Mouse (Mus musculus) kidney, postnatal 14 days (tissue): ENCODE data around the gene Nhp2.
"Not testable (repeated sequence)": the region's sequence is repeated elsewhere in the genome, so short reads cannot be mapped to it uniquely, and the experiment has no call there.

ENCODE experiments used
- DNase-seq: peaks from one replicate; pipeline ENCODE4 v3.0.0; 2022; ENCODE audit warnings: mixed read lengths

The Nhp2 gene

GRCm38 (mm10) chr11:51606447-51607095 lies 13.0 kb upstream of the Nhp2 start, which contains the start of gene Hnrnpab:
TSS of gene Hnrnpab (minus strand) at chr11:51606847.
- DNase-seq: peak; percentile 98

DNA sequence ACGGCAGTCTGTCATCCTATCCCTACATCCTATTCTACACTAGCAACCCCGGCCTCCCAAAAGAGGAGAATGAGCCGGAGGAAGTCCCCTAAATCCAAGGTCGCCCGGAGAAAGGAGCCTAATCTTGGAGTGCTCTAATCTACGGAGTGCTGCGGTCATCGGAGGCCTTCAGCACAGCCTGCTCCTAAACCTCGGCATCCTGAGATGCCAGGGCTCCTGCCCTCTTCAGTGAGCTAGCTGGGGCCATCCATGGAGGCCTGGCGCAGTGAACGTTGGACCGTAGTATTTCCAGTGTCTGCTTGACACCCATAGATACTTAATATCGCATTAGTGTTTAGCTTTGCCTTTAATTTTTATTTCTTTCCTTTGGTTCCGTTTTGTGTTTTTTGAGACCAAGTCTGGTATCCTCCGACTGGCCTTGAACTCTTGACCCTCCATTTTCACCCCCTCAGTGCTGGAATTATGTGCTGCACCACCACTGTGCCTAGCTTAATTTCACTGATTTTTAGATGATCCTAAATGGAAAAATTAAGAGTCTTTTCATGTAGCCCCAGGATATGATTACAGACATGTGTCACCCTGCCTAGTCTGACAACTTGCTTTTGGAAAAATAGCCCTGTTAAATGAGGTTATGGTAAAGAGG lies 12.3 kb upstream of the Nhp2 start:
- no peak for DNase-seq

DNA sequence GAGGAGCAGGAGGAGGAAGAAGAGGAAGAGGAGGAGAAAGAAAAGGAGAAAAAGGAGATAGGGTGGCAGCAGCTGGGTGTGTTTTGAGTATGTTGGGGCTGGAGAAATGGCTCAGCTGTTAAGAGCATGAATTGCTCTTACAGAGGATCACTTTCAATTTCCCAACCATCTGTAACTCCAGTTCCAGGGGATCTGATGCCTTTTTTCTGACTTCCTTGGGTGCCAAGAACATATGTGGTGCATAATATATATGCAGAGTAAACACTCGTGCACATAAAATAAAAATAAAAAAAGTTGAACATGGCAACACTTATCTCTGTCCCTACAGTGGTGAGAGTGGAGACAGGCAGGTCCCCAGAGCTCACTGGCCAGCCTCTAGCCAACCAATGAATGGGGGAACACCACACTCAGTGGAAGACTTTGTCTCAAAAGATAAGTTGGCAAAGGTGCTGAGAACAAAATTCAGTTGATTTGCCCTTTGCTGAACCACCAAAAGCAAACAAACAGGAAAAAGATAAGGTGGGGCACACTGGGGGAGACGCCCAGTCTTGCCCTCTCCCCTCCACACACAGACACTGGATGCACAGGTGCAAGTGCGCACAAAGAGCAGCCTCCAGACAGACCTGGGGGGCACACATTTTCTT lies 10.1 kb upstream of the Nhp2 start:
- DNase-seq: no peak

- not testable (repeated sequence) for DNase-seq
These were observed 9.6 kb upstream of the Nhp2 start for GRCm38 (mm10) chr11:51609940-51610339.

DNA sequence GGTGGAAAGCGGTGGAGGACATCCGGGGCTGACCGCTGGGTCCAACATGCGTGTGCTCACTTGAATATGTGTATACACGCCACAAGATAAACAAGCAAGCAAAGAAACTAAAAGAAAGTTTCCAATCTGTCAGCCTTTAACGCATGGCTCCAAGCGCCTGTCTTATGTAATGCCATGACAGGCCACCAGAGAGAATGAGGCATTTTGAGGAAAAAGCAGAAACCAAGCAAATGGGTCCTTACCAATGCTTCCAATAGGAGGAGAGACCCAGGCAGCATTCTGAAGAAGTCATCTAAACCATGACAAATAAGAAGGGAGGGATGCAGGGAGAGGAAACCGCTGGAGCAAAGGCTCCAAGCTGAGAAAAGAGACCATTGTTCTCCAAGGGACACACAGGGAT lies 5.3 kb upstream of the Nhp2 start:
- DNase-seq: no peak

DNA sequence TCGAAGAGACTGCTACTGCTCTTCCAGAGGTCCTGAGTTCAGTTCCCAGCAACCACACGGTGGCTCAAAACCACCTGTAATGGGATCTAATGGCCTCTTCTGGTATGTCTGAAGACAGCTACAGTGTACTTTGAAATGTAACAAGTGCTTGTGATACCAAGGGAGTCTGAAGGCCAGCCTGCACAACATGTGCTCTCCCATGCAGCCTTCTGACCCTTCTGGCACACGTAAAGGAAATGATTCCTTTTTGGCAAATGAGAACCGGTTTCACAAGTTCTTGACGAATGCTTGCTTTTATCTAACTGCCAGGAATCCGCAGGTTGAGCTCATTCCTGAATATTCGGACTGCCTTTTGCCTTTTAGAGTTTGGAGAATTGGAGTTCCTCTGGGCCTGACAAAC lies 4.4 kb upstream of the Nhp2 start:
- DNase-seq: peak; percentile 36

DNA sequence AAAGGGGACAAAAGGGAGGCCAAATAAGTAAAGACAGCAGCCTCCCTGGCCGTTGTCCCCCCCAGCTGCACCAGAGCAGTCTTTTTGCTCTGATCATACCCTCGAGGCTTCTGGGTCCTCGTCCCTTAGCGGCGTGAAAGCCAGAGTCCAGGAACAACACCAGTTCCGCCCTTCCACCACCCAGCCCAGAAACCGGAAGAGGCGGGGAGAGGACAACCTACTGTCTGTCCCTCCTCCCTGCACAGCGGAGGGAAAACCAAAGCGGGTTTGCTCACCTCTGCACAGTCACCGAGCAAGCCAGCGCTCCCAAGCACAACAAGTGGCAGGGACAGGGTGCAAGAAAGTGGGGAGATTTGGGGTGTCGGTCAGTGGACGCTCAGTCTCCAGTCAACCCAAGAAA lies 3.9 kb upstream of the Nhp2 start:
- peak; percentile 83 for DNase-seq

DNA sequence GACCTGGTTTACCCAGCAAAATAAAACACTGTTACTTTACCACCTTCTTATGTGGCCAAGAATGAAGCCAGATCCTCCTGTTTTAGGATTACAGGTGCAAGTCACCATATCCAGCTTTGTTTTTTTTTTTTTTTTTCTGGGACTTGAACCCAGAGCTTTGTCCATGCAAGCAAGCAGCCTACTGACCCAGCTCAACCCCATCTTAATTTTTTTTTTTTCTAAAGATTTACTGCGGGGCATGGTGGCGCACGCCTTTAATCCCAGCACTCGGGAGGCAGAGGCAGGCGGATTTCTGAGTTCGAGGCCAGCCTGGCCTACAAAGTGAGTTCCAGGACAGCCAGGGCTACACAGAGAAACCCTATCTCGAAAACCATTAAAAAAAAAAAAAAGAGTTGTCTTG lies 3.4 kb upstream of the Nhp2 start:
- not testable (repeated sequence) for DNase-seq

- DNase-seq: peak; percentile 82
These were observed 1.8 kb upstream of the Nhp2 start for GRCm38 (mm10) chr11:51617693-51618092.

DNA sequence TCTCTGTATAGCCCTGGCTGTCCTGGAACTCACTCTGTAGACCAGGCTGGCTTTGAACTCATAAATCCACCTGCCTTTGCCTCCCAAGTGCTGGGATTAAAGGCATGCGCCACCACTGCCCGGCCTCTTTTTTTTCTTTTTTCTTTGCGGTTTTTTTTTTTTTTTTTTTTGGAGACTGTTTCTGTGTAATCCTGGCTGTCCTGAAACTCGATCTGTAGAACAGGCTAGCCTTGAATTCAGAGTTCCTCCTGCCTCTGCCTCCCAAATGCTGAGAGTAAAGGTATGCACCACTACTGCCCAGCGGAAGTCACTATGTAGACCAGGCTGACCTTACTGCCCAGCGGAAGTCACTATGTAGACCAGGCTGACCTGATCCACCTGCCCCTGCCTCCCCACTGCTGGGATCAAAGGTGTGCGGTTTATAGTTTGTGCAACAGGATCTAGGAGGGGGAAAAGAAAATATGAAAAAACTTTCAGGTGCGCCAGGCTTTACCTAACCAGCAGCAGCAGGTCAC lies 584 bp upstream of the Nhp2 start:
- no peak for DNase-seq

DNA sequence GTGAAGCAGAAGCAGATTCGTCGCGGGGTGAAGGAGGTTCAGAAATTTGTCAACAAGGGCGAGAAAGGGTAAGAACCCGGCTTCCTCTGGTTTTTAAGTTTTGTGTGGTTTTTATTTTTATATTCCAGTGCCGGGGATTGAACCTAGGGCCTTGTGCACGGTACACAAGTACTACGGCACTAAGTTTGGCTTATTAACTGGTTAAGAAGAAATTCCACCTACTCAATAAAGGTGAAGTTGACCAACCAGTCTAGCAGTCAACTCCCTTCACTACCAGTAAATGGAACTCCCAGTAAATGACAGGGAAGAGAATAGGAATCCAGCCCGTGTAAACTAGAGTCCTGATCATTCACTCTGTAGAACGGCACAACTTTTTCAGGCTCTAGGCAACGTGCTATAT lies 549 bp downstream of the Nhp2 start:
- no peak for DNase-seq

DNA sequence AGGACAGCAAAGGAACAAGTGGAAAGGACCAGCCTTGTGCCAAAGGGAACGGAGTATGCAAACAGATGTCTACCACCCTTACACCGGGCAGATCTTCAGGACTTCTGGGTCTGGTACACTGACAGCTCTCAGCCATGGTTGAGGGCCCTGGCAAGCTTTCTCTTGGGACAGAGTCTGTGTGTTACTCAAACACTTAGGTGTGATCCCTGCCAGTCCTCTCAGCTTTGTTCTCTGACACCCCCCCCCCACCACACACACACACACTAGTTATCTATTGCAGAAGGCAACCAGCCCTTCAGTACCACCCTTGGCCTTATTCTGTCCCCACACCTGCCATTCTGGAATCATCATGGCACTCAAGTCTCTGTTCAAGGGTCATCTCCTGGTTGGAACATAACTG lies 2.2 kb downstream of the Nhp2 start:
- DNase-seq: no peak

- DNase-seq: no peak
These were observed 3.5 kb downstream of the Nhp2 start for GRCm38 (mm10) chr11:51622971-51623491.

DNA sequence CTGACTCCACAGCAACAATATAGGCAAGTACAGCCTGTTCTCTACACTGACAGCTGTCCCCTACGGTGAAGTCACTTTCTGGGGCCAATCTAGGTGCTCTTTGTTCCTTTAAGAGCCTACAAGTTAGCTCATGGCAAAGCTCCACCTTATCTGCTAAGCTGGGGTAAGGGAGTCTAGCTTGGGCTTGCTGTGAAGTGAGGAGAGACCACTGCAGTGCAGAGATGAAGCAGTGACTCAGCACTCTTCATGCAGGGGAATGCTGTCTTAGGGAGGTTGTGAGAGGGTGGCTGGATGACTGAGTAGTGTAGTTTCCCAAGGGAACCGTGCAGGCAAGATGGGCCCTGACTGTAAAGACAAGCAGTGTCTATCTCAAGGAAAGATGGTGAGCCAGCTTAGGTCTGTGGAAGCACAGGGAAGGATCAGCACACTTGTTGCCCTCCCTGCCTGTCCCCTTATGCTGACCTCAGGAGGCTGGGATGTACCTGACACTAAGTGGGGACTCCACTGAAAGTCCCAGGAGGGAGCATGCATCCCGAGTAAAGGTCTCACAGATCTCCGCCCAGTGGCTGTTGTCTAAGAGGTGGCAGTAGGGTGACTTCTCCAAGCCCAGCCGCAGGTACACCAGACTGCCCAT lies 5.8 kb downstream of the Nhp2 start:
- DNase-seq: no peak

DNA sequence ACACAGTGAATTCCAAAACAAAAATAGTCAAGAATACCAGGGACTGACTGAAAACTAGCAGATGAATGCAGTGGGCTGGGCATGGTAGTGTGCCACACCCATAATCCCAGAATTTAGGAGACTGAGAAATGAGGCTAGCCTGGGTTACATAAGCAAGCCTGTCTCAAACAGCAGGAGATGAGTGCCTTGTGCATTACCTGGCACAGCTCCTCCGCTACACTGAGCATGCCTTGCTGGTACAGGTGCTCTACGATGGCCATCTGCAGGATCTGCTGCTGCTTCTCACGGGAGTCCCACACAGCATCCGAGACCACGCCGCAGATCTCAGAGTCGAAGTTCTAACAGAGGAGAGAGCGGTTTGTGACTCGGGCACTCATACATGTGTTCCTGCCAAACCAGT lies 7.9 kb downstream of the Nhp2 start:
- DNase-seq: no peak

DNA sequence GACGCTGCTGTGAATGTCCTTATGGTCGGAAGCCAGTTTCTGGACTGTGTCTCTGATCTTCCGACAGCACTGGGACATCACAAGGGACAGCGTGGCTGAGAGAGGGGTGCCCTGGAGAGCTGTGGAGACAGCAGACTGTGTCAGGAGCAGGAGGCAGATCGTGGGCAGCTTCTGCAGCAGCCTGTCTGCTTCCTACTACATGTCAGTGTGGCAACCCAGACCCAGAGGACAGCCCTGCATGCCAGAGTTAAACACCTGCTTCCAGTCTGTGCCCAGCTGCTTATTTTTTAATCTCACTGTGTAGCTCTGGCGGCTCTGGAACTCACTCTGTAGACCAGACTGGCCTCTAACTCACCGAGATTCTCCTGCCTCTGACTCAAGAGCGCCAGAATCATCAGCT lies 8.4 kb downstream of the Nhp2 start:
- DNase-seq: no peak

DNA sequence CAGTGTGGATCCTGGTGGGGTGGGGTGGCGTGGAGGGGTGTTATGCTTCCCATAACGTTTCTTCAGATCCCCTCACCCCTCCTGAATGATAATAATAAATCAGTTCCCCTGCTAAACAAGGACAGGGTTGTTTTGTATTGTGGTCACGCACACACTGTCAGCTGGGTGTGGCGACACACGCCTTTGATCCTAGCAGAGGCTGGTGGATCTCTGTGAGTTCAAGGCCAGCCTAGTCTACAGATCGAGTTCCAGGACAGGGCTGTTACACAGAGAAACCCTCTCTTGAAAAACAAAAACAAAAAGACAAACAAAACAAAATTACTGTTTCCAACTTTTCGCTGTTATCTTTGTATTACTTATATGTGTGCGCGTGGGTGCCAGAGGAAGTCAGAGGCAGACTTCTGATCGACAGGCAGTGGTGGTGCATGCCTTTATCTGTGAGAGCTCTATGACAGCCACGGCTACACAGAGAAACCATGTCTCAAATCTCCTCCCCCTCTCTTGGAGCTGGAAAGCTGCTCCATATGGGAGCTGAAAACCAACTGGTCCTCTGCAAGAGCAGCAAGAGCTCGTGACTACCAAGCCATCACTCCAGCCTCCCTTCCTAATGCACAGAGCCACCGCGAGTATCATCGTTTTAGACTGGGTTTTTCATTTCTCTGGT lies 10.2 kb downstream of the Nhp2 start:
- DNase-seq: no peak

DNA sequence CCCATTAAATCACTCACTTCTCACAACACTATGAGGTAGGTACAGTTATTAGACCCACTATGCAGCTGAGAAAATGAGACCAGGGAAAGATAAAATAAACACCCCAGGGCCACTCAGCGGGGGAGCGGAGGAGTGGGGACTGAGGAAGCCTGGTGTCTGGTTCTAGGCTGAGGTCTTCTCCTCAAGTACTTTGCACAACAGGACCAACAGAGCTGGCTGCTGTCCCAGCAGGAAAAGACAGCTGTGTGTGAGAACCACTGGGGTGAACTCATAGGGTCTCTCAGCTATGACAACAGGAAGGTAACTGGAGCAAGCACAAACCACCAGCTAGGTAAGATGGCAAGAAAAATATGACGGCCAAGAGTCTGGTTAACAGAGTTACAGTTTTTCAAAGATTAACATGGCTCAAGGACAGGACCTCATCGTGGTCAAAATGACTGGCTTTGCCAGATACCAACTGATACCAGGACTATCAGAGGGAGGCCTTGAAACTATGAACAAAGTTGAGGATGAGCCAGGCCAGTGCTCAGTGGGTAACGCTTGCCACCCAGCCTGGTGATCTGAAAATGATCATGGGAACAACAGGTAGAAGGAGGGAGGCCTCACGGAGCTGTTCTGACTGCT lies 12.7 kb downstream of the Nhp2 start:
- peak; percentile 51 for DNase-seq

- not testable (repeated sequence) for DNase-seq
These were observed 13.7 kb downstream of the Nhp2 start for GRCm38 (mm10) chr11:51633200-51633599.

- DNase-seq: no peak
These were observed 14.2 kb downstream of the Nhp2 start for GRCm38 (mm10) chr11:51633721-51634120.

DNA sequence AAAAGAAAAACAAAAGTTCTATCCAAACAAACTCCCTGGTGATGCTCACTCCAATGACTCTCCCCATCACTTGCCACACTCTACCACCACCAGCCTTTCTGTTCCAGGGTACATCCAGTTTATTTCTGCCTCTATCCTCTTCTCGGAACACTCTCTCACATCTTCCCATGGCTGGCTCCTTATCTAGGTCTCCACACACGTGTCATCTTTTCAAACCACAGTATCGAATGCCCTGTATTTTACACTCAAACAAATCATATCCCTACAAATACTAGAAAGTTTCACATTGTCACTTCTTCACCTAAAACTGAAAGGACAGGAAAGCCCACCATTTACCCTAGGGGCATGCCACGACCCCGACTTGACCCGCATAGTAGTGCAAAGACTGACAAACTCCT lies 15.6 kb downstream of the Nhp2 start:
- no peak for DNase-seq
